13 mouse cellular contexts compared by ENCODE assay signal in genomic region chr1:138299576-138299975, GRCm38 (mm10). TPM values are rescaled to one million over a fixed set of nuclear protein-coding genes. Genes with fewer than 3 reads are reported as not detected.
A peak's percentile ranks its signal among the peaks of the same experiment; 100 is the strongest.
DNase-seq lines count a peak whose midpoint lies in the region; ATAC-seq lines count a peak whose summit lies in the region.
"Had no signal": no experiment of that assay in that cellular context is flagged by ENCODE, and none has a peak within 500 bp of the region (broad histone marks: within the 10 kb centered on the region; RNA-seq: fewer than 3 reads in every experiment).

No protein-coding gene starts in this region.

- DNase-seq in A20 (ENCODE audit: low read depth, low spot score) (peak; percentile 41), MN1 (ENCODE audit: low spot score) (no peak)
- peak; percentile 90 for DNase-seq in CD4-positive helper T cell, adult 2 months (ENCODE audit: low read depth, low spot score)
- peak; percentile 42 to 43 for DNase-seq in spleen, adult 18-20 months
- no peak for DNase-seq in embryo, embryonic 11 days
- no peak for DNase-seq in testis, postnatal 14 days (ENCODE audit: low spot score)
- no peak for DNase-seq in embryo, embryonic 10.5 days (ENCODE audit: low spot score)
- DNase-seq: cerebellum, postnatal 25 days; kidney, adult 18-20 months had no signal

- peak; percentile 61 for ATAC-seq in common myeloid progenitor, adult 5-6 weeks (replicated peaks; ENCODE audit: low read depth, poor library complexity, severe bottlenecking)
- ATAC-seq: midbrain, embryonic 16.5 days had no signal

RNA-seq across cellular contexts. Expression of gene Atp6v1g3, which starts 26.0 kb away (rescaled TPM):
- total RNA-seq in common myeloid progenitor, adult 5-6 weeks (2017): not detected in 2 replicates
- total RNA-seq: layer of hippocampus, adult 18-20 months; left cerebral cortex, postnatal 36 days had no signal

Comparison
In these comparisons a context has a peak if more than half of its experiments do, and no peak if none do; other contexts are left out.
1. DNase-seq: peak in A20 (single experiment), CD4-positive helper T cell, adult 2 months (single experiment) and spleen, adult 18-20 months (2 of 2); none in MN1 (single experiment), embryo, embryonic 11 days (single experiment), testis, postnatal 14 days (single experiment) and embryo, embryonic 10.5 days (single experiment).